Mouse (Mus musculus) urinary bladder, postnatal 4 days (tissue): ENCODE measurements around the gene Cntfr.
A peak's percentile ranks its signal among the peaks of the same experiment; 100 is the strongest.

ENCODE experiments used
- DNase-seq, 2 experiments: peaks; one replicate each; pipeline ENCODE4 v3.0.0; 2021 to 2022; ENCODE audit warnings: low spot score in 2 of 2

Cntfr gene

DNA sequence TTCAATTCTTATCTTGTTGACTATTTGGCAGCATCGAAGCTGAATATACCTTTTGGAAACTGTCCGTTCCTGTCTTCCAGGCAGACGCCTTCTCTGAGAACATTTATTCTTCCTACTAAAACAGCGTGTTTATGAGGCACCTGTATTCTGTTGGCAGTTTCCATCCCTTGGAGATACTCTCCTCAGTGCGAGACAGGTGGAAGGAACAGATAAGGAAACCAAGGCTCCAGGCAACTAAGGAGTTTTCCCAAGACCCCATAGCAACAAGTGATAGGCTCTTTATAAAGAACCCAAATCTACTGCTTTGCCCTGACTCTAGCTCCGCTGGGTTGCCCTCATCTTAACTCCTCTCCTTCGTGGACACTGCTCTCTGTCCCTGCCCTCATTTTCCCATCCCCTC, 48.3 kb downstream of the Cntfr start:
- DNase-seq = no peak

DNA sequence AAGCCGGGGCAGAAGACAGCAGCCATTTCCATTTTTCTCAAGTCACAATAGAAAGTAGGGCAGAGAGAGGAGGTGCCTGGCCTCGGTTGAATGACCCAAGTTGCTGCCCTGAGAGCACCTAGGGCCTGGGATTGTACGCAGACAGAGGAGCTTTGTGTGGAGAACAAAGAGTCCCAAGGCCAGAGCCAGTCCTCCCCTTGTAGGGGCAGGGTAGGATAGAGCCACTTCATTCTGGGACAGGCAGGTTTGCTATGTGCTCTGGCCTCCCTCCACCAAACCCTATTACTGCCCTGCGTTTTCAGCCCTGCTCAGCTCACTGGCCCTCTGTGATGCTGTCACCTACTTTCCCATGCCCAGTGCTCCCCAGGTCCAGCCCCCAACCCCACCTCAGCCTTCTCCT, 48.7 kb downstream of the Cntfr start:
- no peak for DNase-seq

DNA sequence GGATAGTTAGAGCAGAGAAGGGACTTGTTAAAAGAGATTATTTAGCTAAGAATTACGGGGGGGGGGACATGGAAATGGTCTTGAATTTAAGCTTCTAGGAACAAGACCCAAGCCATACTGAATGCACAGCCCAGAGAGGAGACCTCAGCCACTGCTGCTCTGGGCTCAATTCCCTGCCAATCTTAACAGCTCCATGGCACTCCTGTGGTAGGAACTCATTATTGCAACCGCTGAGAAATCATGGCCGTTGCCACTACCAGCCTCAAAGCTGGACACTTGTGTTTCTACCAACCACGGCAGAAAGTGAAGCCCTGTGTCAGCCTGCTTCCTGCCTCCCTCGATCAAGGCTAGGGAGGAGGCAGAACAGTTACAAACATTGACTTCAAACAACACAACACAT, 51.4 kb downstream of the Cntfr start:
- no peak for DNase-seq

DNA sequence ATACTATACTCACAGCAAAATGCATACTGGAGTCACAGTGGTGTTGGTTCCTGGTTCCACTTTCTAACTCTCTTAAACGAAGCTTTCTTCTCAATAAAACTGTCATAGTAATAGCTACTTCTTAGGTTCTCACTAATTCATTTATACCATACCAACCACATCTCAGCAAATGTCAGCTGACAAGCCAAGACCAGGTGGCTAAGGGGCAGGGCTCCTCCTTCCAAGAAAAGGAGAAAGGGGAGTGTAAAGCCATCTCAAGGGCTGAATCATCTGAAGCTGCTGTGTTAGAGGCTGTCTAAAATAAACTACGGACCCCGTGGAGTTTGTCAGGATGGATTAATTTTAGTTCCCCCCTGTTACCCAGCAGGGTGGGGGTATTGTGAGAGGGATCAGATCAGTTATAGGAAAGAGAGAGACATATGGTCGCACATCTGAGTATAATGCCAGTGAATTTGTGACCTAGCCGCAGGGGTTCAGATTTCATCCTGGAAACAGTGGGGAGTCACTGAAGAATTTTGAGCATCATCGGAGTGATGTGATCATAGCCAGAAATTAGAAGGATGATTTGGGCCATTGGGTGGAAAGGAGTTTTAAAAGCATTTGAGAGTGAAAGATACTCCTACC, 55.6 kb downstream of the Cntfr start:
- no peak for DNase-seq

DNA sequence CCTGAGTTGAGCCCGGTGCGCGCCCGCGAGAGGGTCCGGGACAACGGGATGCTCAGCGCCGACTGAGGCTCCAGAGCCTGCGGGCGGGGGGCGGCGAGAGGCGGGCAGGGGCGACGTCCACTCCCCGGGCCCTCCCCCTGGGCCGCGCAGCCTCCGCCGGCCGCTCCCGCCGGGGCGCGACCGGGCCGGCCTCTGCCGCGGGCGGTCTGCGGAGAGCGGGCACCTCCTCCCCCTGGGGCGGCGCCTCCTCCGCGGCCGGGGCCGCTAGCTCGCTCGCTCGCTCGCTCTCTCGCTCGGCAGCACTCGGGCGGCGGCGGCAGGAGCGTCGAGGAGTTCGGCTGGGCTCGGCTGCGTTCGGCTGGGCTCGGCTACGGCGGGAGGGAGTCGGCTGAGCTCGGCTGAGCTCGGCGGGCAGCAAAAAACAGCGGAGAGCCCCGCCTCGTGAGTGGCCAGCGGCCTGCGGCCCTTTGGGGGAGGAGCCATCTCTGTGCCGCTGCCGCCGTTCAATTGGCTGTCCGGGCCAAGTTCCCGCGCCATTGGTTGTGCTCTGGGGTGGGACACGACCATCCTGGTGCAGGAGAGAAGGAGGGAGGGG, 56.9 kb downstream of the Cntfr start, which contains the start of gene Enho:
Enho (minus strand) TSS at position 412 of the 595 bp plus-strand sequence.
- DNase-seq = peak; percentile 92 to 96

DNA sequence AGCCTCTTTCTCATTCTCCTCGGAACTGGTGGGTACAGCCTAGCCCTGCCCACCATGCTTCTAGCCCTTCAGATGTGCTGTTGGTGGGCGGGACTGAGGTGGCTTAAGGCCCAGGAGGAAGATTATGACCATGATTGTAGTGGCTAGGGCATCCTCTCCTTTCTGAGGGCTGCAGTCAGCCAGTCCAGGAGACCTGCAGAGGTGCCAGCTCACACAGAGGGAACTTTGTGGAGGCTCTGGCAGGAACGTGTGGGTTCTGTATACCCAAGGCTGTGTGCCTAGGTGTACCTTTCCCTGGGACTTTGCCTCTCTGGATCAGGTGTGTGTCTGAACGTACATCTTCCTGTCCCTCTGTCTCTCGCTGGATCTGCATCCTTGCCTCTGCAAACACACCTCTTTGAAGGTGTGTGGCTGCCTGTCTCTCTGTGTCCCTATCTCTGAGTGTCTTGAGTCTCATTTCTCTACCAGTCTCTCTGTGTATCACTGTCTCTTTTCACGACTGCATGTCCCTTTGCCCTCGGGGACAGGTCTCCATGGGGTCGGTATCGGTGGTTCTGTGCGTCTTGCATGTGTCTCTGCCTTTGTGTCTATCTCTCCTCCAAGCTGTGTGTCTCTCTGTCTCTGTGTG, 57.6 kb downstream of the Cntfr start:
- no peak for DNase-seq

DNA sequence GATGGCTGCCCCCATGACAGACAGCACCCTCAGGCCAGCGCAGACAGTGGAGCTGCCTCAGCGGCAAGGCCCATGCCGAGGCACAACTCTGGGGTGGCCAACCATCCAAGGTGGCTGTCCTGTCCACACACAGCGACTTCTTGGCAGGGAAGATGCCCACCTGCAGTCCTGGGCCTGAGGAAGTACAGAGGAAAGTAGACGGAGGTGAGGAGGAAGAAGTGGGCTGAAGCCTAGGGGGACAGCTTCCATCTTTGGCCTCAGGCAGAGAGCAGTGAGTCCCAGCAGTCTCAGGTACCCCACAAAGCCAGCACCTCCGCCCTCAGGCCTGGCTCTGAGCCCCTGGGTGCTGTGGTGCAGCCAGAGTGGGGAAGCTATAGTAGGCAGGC, 58.1 kb downstream of the Cntfr start:
- DNase-seq = no peak

DNA sequence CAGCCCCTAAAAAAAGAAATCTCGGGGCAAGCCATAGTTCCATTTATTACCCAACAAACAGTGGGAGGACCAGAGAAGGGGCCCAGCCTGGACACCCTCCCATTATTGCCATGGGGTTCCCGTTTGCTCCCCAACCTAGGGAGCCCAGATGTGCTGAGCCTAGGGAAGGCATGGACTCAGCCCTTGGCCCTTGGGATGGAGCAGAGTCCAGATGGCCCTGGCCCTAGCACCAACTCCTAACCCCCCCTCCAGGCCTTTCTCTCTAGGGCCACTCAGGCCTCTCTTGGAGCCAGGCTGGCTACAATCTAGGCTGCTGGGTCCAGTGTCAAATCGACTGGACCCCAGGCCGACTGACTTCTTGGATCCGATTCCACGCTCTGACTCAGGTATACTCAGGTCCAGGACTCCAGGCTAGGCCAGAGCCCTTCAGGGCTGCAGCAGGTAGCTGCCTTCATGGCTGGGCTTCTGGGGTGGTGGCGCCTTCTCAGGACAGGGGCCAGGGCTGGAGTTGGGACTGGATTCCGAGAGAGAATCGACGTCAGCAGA, 58.6 kb downstream of the Cntfr start:
- DNase-seq = no peak

DNA sequence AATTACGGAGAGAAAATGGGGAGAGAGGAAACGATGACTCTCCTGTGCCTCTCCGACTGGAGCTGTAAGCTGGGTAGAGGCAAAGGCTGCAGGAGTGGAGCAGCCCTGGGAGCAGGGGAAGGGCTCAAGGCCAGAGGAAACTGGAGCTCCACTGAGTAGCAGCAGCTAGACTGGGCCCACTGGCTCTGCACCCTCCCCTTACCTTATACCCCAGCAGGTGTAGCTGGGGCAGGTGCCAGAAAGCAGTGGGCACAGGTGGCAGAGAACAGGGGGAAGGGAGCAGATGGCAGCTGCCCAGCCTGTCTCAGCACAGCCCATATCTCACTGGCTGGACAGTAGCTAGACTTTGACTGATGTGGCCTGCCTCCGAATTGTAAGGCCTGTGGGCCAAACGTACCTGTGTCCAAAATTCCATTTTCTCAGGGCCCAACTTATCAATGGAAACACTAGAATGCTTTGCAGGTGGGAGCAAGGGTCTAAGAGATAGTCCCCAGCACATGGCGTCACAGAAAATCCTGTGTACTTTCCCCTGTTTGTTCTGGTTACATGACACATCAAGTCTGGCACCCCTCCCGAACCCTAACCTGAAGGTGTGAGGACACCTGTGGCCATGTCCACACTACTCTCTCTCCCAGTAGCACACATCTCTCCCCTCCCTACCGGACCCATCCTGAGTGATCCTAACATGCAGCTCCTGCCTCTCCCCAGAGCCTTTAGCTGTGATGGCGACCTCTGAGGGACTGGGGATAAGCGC, 59.8 kb downstream of the Cntfr start:
- no peak for DNase-seq

DNA sequence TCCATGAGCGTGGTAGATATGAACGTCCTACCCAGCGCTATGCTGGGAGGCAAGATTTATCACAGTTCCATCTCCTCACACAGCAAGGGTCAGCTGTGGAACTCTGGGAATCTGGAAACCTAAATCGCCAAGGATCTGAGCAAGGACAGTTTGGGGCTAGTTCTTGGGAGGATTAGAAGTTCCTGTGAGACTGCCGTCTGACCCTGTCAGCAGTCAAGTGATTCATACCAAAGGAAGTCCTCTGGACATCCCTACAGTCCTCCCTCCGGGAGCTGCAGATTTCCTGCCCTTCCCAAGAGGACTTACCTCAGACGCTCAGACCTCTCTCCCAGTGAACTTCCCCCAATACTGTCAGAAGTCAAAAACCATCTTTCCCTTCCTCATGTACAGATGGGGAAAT, 60.5 kb downstream of the Cntfr start:
- no peak for DNase-seq

DNA sequence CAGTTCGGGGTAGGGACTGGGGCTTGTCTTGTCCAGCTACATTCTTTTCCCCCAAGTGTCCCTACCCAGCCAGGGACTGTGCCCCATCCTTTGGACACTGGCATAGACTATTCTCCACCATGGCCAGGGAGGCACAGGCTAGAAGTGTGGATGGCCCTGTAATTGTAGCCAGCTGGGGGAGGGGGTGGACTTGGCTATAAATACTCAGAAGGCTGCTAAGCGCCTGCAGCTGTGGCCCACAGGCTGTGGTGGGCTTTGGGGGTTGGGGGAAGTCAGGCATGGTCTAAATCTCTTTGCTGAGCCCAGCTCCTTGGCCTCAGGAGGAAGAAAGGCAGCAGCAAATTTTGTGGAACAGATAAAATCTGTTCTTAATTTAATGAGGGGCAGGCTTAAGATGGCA, 61.0 kb downstream of the Cntfr start:
- no peak for DNase-seq

DNA sequence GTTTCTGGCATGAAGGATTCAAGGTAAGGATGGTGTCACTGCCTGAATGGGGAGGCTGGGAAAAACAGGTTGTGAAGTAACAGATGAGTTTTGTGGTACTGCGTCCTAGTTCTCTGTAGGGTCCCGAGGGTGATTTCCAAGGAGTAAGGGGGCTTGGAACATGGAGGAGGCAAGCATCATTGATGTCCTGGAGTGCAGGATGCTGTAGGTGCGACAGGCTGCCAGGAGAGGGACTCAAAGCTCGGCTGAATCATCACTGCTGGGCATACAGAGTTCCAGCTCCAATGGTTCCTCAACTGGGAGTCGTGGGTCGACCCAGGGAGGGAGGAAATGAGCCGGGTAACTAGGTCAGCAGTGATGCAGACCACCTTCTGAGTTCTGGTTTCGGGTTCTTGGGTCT, 61.7 kb downstream of the Cntfr start:
- no peak for DNase-seq

DNA sequence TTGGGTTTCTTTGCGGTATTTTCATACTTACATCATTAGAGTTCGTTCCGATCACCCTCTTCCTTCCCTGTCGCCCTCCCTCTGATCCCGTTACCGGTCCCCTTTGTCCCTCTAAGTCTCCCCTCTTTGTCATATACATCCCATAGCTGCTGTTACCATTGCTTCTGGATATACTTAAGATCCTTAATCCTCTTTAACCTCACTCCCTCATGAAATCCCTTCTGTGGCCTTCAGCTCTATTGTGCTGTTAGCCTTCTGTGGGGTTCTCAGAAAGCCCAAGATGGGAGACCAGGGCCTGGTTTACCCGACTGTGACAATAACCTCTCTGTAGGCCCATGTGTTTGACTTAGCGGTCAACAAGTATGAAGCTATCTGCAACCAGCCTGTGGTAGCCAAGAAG, 62.3 kb downstream of the Cntfr start:
- no peak for DNase-seq

DNA sequence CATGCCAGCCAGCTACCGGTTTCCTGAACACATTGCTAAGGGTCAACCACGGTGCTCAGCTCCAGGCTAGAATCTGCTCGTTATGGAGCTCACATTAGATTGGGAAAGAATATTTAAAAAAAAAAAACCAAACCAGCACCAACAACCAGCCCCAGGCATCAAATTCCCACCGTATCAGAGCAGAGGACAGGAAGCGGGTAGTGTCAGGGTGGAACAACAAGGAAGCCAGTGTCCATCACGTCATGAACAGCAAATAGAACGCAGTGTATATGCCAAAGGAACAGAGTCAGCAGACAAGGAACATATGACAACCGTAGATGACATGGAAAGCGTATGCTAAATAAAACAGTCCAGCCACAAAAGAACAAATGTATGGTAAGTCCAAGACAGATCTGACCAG, 63.9 kb downstream of the Cntfr start:
- DNase-seq = no peak

DNA sequence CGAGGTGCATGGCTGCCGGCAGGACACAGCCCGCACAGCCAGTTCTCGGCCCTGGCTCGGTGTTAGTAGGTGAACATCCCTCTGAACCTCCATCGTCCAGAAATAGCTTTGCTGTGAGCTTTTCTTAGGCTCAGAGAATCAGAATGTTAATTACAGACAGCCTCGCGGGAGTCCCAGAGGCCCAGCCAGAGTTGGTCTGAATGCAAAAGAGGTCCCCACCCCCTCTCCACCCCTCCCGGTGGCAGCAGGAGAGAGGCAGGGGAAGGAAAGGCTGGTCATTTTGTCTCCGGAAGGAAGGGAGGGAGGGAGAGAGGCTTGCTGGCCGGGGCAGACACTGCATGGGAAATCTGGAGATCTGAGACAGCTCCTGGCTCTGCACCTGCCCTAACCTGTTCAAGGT, 65.5 kb downstream of the Cntfr start:
- DNase-seq = no peak

DNA sequence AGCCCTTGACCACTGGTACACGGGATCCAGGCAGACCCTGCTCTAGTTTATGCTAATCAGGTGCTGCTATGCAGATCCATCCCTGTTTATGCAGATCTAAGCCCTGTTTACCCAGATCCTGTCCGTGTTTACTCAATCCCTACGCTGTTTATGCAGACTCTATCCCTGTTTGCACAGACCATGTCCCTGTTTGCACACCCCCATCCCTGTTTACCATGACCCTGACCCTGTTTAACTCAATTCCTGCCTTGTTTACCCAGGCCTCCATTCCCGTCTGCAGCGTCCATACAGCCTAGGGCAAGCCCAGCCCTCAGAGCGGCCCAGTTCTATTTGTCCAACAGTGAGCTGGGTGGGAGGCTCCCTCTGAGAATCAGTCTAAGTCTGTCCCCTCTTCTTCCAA, 66.7 kb downstream of the Cntfr start:
- DNase-seq = no peak

DNA sequence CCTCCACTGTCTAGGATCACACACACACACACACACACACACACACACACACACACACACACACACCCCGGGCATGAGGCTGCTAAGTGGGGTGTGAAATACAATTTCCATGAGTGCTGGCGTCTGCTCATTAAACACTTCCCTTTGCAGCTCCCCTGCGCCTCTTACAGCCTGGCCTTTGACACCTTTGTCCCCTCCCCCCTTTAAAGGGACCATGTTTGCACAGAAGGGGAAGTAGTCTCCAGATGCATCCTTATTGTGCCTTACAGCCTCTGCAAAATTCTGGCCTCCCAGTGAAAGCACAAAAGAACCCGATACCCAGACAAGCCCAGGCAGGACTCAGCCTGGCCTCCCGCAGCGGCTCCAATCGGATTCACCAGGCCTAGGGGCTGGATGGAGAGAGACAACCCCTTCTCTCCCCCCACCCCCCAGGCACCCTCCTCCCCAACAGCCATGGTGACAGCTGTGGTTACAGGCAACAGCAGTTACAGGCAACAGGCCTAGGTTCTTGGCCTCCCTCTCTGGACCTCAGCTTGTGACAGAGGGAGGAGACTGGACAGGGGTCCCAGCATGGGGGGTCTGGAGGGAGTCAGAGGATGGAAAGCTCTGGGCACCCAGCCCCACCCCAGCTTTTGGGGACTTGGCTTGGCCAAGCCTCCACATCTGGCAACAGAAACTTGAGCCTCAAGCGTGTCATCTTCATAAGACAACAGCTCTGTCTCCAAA, 68.5 kb downstream of the Cntfr start:
- DNase-seq = peak in 1 of 2 experiments; percentile 57

DNA sequence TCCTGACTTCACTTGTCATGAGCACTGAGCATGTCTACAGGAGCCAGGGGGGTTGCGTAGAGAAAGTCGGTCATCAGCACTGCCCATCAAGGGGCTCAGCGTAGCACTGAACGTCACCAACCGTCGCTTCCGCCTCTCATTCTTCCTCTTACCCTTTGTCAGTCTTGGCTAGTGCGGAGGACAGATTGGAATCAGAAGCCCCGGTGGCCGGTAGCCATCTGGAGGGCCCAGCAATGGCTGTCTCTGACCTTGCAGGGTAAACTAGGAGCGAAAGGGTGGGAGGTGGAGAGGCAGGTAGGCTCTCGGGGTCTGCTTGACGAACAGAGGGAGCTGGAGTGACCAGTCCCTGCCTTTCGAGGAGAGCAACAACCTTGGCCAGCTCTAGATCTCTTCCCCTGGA, 74.8 kb downstream of the Cntfr start:
- no peak for DNase-seq

DNA sequence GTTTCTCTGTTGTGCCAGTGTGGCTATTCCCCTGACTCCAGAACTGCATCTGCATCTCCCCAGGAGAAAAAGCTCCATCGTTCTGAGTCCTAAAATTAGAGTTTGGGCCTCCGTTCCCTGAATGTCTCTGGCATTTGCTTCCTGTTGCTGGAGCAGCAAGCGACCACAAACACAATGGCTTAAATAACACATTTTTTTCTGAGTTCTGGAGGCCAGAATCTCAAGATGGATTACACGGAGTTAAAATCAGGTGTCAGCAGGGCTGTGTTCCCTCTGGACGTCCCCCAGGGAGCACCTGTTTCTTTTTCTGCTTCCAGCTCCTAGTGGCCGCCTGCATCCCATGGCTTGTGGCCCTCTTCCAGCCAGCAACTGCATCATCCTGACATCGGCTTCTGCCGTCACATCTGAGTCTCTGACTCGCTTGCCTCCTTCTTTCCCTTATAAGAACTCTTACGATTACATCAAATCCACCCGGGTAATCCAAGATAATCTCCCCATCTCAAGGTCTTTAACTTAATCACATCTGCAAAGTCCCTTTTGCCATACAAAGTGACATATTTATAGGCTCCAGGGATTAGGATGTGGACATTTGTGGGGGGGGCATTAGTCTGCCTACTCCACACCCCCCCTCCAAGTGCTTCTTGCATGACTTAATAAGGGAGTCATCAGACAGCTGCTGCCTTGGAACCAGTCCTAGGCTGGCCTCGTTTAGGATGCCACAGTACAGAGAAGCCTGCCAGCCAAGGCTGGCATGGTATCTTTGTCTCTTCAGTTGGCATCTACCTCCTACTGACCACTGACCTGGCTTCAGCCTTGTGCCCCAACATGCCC, 77.8 kb downstream of the Cntfr start:
- DNase-seq = no peak

DNA sequence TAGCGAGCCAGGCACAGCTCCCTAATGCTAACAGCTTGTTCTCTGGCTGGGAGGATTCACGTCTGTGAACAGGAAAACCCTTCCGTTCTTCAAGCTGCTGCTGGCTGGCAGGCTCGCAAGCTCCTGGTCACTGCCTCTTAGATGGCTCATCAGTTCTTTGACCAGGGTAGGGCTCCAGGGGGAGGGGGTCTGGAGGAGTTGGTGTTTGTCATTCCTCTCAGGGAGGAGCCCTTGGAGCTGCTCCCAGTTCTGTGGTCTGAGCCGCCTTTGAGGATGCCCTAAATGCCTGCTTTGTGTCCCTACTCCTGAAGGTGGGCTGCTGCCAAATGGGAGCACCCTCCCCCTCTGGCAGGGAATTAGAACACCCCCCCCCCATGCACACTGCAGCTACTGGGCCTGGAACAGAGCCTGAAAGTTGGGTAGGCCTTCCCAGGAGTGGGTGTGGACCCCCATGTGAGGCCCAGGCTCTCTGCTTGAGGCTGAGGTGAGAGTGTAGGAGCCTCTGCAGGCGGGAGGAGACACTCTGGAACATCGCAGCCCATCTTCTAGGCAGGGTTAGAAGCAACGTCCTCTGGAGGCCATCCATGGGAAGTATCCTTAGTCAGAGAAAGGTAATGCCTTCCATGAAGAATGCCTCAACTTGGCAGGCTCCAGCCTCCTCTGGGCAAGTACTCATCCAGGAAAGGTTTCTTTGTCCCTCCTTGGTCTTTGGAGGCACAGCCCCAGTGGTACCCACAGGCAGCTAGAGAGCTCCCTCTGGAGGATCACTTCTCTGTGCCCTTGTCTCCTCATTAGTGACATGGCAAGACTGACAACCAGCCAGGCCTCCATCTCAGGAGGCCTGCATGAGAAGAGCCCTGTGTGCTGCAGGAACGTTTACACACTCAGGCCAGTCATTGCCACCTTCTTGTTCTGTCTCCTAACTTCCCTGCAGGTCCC, 81.0 kb downstream of the Cntfr start:
- no peak for DNase-seq
